Mouse (Mus musculus): Measurements from ENCODE around the gene Olfr1145.

The Olfr1145 gene

DNA sequence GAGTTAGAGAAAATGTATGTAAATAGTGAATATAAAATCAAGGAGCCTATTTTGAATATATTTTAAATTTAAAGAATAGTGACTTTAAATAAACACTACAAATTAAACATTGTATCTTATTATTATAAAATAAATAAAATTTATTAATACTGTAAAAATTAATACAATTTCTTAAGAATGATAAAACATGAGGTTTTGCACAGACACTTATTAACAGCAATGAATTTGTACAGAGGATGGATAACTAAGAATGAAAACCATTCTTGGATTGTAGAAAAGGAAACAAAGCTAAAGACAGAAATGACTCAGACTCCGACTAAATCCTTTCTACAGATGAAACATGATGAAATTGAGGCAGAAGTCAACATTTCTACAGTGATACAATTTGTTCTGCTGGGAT, at the start of gene Olfr1145:
TSS of gene Olfr1145 (plus strand) at position 301 of the 400 bp plus-strand sequence.
- no peak for DNase-seq (ENCODE audit: extremely low spot score)

DNA sequence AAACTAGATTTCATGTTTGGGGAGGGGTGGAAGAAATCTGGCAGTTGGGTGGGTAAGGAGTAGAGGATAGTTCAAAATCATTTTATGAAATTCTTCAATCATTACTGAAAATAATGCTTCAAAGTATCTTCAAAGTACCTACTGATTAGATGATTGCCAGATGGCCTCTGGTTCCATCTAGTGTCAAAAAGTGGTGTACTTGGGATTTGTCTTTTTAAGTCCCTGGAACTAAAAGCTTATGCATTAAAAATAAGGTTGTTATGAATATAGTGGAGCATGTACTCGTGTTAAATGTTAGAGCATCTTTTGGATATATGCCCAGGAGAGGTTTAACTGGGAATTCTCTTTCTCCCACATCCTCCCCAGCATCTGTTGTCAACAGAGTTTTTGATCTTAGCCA, 33.5 kb upstream of the Olfr1145 start:
- no peak for DNase-seq (ENCODE audit: extremely low spot score)

DNA sequence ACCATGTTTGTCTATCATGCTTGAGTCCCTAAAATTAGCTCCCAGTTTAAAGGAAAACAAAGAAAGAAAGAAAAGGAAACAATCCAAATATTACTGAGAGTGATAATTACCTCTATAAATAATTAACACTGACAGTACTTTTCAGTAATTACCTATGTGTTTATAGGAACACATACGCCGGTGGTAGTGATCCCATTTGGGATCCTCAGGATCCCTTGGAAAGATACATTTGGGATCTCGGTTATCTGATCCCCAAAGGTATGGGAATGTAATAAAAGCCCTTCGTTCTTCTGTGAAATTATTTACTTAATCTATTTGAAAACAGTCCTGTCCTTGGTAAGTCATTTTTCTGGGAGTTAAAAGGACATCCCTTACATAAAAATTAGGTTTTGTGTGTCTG, 30.4 kb upstream of the Olfr1145 start, which contains the start of gene Olfr152:
TSS of gene Olfr152 (plus strand) at position 301 of the 400 bp plus-strand sequence.
- no peak for DNase-seq (ENCODE audit: extremely low spot score)

DNA sequence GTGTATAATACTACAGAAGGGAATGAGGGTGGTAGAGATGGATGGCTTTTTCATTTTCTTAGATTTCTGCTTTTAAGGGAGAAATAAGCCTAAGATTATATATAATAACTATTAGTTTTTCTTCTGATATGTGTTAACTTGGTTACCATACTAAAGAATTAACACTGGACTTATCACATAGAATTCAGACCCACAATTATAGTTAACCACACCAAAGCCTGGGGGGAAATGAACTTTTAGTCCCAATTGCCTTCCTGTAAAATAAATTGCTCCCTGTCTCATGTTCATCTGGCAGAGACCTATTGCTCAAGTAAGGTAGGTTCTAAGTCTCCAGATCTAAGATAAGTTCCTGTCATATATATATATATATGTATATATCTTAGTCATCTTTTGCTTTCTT, 9.3 kb upstream of the Olfr1145 start, which contains the start of gene Olfr1143:
TSS of gene Olfr1143 (plus strand) at position 301 of the 400 bp plus-strand sequence.
- no peak for DNase-seq (ENCODE audit: extremely low spot score)

DNA sequence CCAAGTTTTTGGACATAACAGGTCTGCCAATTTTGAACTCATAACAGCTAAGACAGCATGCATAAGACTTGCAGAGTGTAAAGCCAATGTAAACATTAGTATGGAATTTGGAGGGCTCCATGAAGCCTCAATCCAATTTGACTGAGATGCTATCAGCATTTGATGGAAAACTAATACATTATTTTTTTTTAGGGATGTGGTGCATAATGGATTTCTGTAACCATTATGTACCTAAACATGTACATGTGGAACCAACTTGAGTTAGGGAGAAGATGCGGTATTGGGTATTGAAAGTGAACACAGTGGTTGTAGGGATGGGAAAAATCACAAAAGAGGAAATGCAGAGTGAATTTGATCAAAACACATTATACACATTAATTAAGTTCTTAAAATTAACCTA, 20.6 kb downstream of the Olfr1145 start, which contains the start of gene Olfr1148:
TSS of gene Olfr1148 (plus strand) at position 301 of the 400 bp plus-strand sequence.
- DNase-seq (ENCODE audit: extremely low spot score), result no peak

DNA sequence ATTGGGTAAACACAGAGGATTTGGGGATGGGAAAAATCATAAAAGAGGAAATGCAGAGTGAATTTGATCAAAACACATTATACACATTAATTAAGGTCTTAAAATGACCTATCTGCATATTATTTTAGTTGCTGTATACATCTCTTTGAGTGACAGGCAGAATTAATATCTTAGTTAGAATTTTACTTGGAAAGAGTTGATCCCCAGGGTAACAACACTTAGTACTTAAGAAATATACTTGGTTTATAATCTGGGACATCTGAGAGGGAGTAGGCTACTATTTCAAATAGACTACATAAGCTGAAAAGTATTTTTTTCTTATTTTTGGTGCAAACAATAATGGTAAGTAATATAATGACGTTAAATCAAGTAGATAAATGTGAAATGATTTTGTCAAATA, 34.1 kb downstream of the Olfr1145 start, which contains the start of gene Olfr1150-ps1:
TSS of gene Olfr1150-ps1 (plus strand) at position 301 of the 400 bp plus-strand sequence.
- no peak for DNase-seq (ENCODE audit: extremely low spot score)

DNA sequence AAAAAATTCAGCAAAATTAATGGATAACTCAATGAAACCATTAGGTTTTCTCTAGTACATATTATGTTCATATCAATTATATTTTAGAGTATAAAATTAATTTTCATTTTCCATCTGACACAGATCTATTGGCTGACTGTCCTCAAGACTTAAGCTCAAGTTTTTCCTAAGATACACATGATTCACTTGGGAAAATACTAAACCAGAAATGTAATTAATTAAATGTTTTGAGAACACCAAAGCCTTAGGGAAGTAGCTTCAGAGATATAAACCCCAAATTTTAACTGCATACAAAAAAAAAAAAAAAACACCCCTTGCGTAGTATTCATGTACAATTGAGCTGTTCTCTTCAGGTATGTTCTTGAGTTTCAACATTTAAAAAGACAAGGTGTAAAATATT, 45.9 kb downstream of the Olfr1145 start, which contains the start of gene Olfr1151:
TSS of gene Olfr1151 (plus strand) at position 301 of the 400 bp plus-strand sequence.
- DNase-seq (ENCODE audit: extremely low spot score), result no peak
